Mouse (Mus musculus): ENCODE data around the gene Ap2m1. TPM values are rescaled to one million over a fixed set of nuclear protein-coding genes. Genes with fewer than 3 reads are reported as not detected.

The Ap2m1 gene
- polyA plus RNA-seq, 1 experiment, result 241 TPM

GRCm38 (mm10) chr16:20493452-20493851, 41.8 kb upstream of the Ap2m1 start:
- Histone ChIP-seq H3K4me3 (ENCODE audit: extremely low read depth, insufficient read depth, insufficient read length) (no peak overlapping the region), H3K27ac (ENCODE audit: insufficient read depth, low read length) (no peak overlapping the region), H3K27me3 (ENCODE audit: control insufficient read depth, insufficient read depth, low read length) (no peaks in the 10 kb centered on the region), H3K36me3 (ENCODE audit: control insufficient read depth, insufficient read depth, low read length) (no peaks in the 10 kb centered on the region), H3K4me1 (ENCODE audit: control insufficient read depth, insufficient read depth, insufficient read length) (peaks cover 2% of the 10 kb centered on the region; the same call in 1 of the 2 replicates)
- 35% methylated on average over 2 of the region's 2 CpGs for WGBS
- DNase-seq (ENCODE audit: low read depth in 1 of 2, low spot score in 2 of 2), result no peak
- TF ChIP-seq CTCF (IDR thresholded peaks at IDR 0.05; ENCODE audit: extremely low read depth, insufficient read depth, insufficient read length, insufficient replicate concordance), result no peak
- no peak for TF ChIP-seq POLR2A (IDR thresholded peaks at IDR 0.05; ENCODE audit: low read depth, low read length)

DNA sequence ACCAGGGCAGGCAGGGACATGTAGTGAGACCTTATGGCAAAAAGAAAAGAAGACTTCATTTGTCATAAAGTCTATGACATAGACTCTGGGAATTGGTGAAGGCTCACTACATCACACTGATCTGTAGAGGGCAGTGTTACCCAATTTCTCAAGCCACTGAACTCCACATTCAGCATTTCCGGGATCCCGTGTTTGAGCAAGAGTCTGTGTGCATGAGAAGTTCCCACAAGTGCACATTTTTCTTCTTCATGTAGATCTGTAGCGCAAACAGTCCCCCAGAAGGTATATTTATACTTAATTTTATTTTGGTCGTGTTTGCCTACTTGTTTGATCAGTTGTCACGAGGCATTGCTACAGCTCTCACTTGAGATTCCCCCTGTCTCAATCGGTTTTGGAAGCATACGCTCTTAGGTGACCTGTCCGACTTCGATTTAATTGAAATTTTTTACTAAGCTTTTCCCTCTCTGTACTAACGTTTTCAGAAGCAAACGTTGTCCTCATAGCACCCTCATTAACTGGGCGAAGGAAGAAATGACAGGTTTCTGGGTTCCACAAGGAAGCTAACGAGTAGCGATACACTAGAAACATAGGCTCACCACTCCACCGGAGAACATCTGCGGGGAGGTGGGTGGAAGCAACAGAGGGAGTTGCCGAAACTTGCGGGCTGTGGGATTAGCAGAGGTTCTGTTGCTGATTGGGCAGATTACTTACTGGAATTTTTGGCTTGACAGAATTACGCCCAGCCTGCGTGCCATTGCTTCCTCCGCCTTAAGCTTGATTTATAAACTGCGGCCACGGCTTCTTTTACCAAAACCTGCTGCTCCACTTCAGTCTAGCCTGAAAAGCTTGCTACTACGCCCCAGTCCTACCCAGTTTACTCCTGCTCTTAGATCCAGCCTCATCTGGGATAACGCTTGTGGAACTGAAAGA, 38.3 kb upstream of the Ap2m1 start:
- peak; percentile 53 to 59 for DNase-seq (ENCODE audit: low read depth in 1 of 2, low spot score in 2 of 2)
- H3K27ac ChIP-seq (ENCODE audit: insufficient read depth, low read length), result no peak overlapping the region

DNA sequence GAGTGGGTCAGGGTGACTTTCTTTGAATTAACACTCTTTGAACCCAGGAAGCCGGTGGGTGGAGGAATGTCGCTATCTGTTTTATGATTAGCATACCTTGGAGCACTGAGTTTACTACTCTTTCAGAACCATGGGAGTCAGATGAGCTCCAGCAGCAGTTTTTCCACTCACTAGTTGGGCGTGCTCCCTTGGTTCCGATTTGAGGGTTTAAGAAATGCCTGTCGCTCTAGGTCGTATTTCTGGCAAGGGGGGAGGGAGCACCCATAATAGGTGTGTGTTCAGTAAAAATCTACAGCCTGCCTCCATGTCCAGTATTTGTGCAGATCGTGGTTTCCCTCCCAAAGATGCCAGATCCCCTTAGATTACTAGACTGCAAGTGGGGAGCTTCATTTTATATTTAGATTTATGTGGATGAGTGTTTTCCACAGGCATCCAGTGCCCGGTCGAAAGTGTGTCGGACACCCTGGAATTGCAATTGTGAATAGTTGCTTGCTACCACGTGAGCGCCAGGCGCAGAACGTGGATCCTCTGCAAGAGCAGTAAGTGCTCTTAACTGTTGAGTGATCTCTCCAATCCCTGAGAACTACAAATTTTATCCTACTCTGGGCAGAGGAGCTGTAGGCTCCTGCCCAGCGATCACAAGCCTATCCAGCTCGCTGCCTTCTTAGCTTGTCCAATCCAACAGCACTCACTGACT, 37.1 kb upstream of the Ap2m1 start:
- Histone ChIP-seq H3K27ac (ENCODE audit: insufficient read depth, low read length) (0 out of 2 replicates have a peak overlapping the region, but pooled peaks have one; percentile 3), H3K36me3 (ENCODE audit: control insufficient read depth, insufficient read depth, low read length) (peaks cover 20% of the 10 kb centered on the region), H3K4me1 (ENCODE audit: control insufficient read depth, insufficient read depth, insufficient read length) (peaks cover 6% of the 10 kb centered on the region; the same call in 1 of the 2 replicates), H3K27me3 (ENCODE audit: control insufficient read depth, insufficient read depth, low read length) (no peaks in the 10 kb centered on the region), H3K4me3 (ENCODE audit: extremely low read depth, insufficient read depth, insufficient read length) (peak overlapping the region; percentile 76)
- 33% methylated on average over 16 of the region's 16 CpGs for WGBS
- no peak for DNase-seq (ENCODE audit: low read depth in 1 of 2, low spot score in 2 of 2)
- TF ChIP-seq CTCF (IDR thresholded peaks at IDR 0.05; ENCODE audit: extremely low read depth, insufficient read depth, insufficient read length, insufficient replicate concordance) (no peak), POLR2A (IDR thresholded peaks at IDR 0.05; ENCODE audit: low read depth, low read length) (no peak)

More for the DNA sequence above, 38.3 kb upstream of the Ap2m1 start:
- Histone ChIP-seq H3K4me3 (ENCODE audit: extremely low read depth, insufficient read depth, insufficient read length) (peak overlapping the region; percentile 43; the same call in 1 of the 2 replicates), H3K4me1 (ENCODE audit: control insufficient read depth, insufficient read depth, insufficient read length) (peaks cover 6% of the 10 kb centered on the region; the same call in 1 of the 2 replicates), H3K36me3 (ENCODE audit: control insufficient read depth, insufficient read depth, low read length) (peaks cover 8% of the 10 kb centered on the region), H3K27me3 (ENCODE audit: control insufficient read depth, insufficient read depth, low read length) (no peaks in the 10 kb centered on the region)
- TF ChIP-seq CTCF (IDR thresholded peaks at IDR 0.05; ENCODE audit: extremely low read depth, insufficient read depth, insufficient read length, insufficient replicate concordance), result peak; percentile 58; the same call in 1 of the 2 replicates
- TF ChIP-seq POLR2A (IDR thresholded peaks at IDR 0.05; ENCODE audit: low read depth, low read length), result no peak
- 32% methylated on average over 25 of the region's 25 CpGs for WGBS

DNA sequence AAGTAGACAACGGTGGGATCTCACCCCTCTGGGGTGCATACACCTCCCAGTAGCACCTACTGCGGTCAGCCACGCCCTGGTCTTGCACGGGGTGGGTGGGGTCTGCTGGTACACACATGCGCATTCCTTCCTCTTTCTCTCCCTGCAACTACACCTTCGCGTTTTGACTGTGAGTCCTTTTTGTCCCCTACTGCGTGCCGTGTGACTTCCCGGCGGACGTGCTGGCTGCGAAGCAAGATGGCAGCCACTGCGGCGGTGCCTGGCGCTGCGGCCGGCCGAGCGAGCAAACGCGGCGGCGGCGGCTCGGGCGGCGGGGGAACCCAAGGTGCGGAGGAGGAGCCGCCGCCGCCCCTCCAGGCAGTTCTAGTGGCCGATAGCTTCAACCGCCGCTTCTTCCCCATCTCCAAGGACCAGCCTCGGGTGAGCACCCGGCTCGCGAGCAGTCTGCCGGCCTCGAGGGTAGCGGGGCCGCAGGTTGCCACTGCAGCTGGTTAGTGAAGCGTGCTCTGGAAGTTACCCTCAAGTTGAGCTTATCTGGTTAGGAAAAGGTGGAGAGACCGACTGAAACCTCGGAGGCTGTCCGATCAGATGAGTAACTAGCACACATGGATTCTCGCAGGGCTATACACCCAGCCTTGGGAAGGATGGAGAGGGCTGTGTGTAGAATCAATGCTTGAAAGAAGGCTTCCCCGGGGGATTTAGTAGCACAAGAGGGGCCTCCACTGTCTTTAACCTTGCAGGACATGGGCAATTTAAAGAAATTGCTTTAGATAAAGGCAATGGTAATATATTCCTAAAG, 36.4 kb upstream of the Ap2m1 start, which contains the start of gene Eif2b5:
TSS of gene Eif2b5 (plus strand) at position 141 of the 799 bp plus-strand sequence.
- Histone ChIP-seq H3K36me3 (ENCODE audit: control insufficient read depth, insufficient read depth, low read length) (peaks cover 24% of the 10 kb centered on the region), H3K27me3 (ENCODE audit: control insufficient read depth, insufficient read depth, low read length) (no peaks in the 10 kb centered on the region), H3K27ac (ENCODE audit: insufficient read depth, low read length) (0 out of 2 replicates have a peak within 1 kb of the TSS, but pooled peaks have one; percentile 3), H3K4me3 (ENCODE audit: extremely low read depth, insufficient read depth, insufficient read length) (peak within 1 kb of the TSS; percentile 76), H3K4me1 (ENCODE audit: control insufficient read depth, insufficient read depth, insufficient read length) (peaks cover 6% of the 10 kb centered on the region; the same call in 1 of the 2 replicates)
- TF ChIP-seq POLR2A (IDR thresholded peaks at IDR 0.05; ENCODE audit: low read depth, low read length), result peak; percentile 70
- no peak for TF ChIP-seq CTCF (IDR thresholded peaks at IDR 0.05; ENCODE audit: extremely low read depth, insufficient read depth, insufficient read length, insufficient replicate concordance)
- WGBS, result under 1% methylated on average over 49 of the region's 49 CpGs
- DNase-seq (ENCODE audit: low read depth in 1 of 2, low spot score in 2 of 2), result peak; percentile 88 to 97

- WGBS, result 94% methylated on average over 8 of the region's 8 CpGs
- H3K27ac ChIP-seq (ENCODE audit: insufficient read depth, low read length), result no peak overlapping the region
- peaks cover 65% of the 10 kb centered on the region for H3K36me3 ChIP-seq (ENCODE audit: control insufficient read depth, insufficient read depth, low read length)
- H3K4me3 ChIP-seq (ENCODE audit: extremely low read depth, insufficient read depth, insufficient read length), result no peak overlapping the region
- no peak for TF ChIP-seq CTCF (IDR thresholded peaks at IDR 0.05; ENCODE audit: extremely low read depth, insufficient read depth, insufficient read length, insufficient replicate concordance)
- TF ChIP-seq POLR2A (IDR thresholded peaks at IDR 0.05; ENCODE audit: low read depth, low read length), result no peak
- no peak for DNase-seq (ENCODE audit: low read depth in 1 of 2, low spot score in 2 of 2)
- H3K27me3 ChIP-seq (ENCODE audit: control insufficient read depth, insufficient read depth, low read length), result no peaks in the 10 kb centered on the region
- no peaks in the 10 kb centered on the region for H3K4me1 ChIP-seq (ENCODE audit: control insufficient read depth, insufficient read depth, insufficient read length)
Observed at GRCm38 (mm10) chr16:20506000-20506399, 29.3 kb upstream of the Ap2m1 start.

DNA sequence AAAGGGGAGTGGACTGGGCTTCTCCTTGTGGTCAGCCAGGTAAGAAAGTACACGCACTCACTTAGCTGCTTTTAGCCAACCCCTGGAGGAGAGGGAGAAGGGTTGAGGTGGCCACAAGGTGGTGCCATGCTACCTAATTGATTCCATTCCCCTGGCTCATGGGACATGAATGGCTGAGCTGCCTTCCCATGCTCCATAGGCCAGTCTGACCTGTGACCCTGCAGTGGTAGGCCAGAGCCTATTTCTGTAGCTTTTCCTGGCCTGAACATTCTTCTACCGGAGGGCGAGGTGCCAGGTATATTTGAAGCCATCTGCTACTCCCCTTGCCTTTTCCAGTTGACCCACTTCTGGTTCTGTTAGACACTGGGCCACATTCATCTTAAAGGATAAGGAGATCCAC, 25.9 kb upstream of the Ap2m1 start:
- DNase-seq (ENCODE audit: low read depth in 1 of 2, low spot score in 2 of 2), result peak in 1 of 2 experiments; percentile 17
- H3K36me3 ChIP-seq (ENCODE audit: control insufficient read depth, insufficient read depth, low read length), result peaks cover 42% of the 10 kb centered on the region
- 83% methylated on average over 3 of the region's 3 CpGs for WGBS
- H3K4me1 ChIP-seq (ENCODE audit: control insufficient read depth, insufficient read depth, insufficient read length), result no peaks in the 10 kb centered on the region
- H3K27me3 ChIP-seq (ENCODE audit: control insufficient read depth, insufficient read depth, low read length), result no peaks in the 10 kb centered on the region
- H3K4me3 ChIP-seq (ENCODE audit: extremely low read depth, insufficient read depth, insufficient read length), result no peak overlapping the region
- H3K27ac ChIP-seq (ENCODE audit: insufficient read depth, low read length), result no peak overlapping the region
- TF ChIP-seq CTCF (IDR thresholded peaks at IDR 0.05; ENCODE audit: extremely low read depth, insufficient read depth, insufficient read length, insufficient replicate concordance), result no peak
- TF ChIP-seq POLR2A (IDR thresholded peaks at IDR 0.05; ENCODE audit: low read depth, low read length), result no peak

All from spleen, adult 2 months (tissue).